In genomic region chr10:44167061-44167460, GRCm38 (mm10) we compare ENCODE assay signal across 31 mouse cellular contexts. TPM values are rescaled to one million over a fixed set of nuclear protein-coding genes. Genes with fewer than 3 reads are reported as not detected.
DNase-seq lines count a peak whose midpoint lies in the region; ATAC-seq lines count a peak whose summit lies in the region.
"Had no signal": no experiment of that assay in that cellular context is flagged by ENCODE, and none has a peak within 500 bp of the region (broad histone marks: within the 10 kb centered on the region; RNA-seq: fewer than 3 reads in every experiment).

No protein-coding gene starts in this region.

- peak; percentile 70 for DNase-seq in heart, adult 11 months
- DNase-seq in heart, postnatal 25 days (ENCODE audit: low spot score), result no peak
- peak; percentile 62 for DNase-seq in left cerebral cortex, postnatal 4 days
- DNase-seq in left cerebral cortex, postnatal 36 days (ENCODE audit: low spot score in 2 of 2), result no peak
- peak; percentile 9 for DNase-seq in midbrain, embryonic 14.5 days
- peak; percentile 11 for DNase-seq in brain, adult 2 months (ENCODE audit: low read depth, low spot score)
- DNase-seq: adrenal gland, postnatal 25 days; cerebellum, adult 8-10 months; gastrocnemius, adult 2 months; gastrocnemius, postnatal 36 days; heart, postnatal 36 days; kidney, adult 11 months; kidney, postnatal 14 days; lung, adult 2 months; lung, postnatal 4 days; retina, postnatal 1 day; right cerebral cortex, postnatal 14 days; thymus, adult 18-20 months; thymus, postnatal 25 days had no signal

- no peaks in the 10 kb centered on the region for H3K4me1 ChIP-seq in midbrain, embryonic 14.5 days (ENCODE audit: control insufficient read depth, insufficient read depth, low read length)
- no peaks in the 10 kb centered on the region for H3K4me1 ChIP-seq in midbrain, embryonic 15.5 days
- H3K4me1 ChIP-seq in neural tube, embryonic 15.5 days, result no peaks in the 10 kb centered on the region
- H3K4me1 ChIP-seq: forebrain, embryonic 10.5 days; forebrain, embryonic 15.5 days; stomach, embryonic 15.5 days had no signal

- no peak overlapping the region for H3K9ac ChIP-seq in midbrain, embryonic 14.5 days (replicated peaks; ENCODE audit: low read length)
- H3K9ac ChIP-seq in midbrain, embryonic 15.5 days, result no peak overlapping the region
- no peak overlapping the region for H3K9ac ChIP-seq in neural tube, embryonic 15.5 days (replicated peaks)
- H3K9ac ChIP-seq: embryonic facial prominence, embryonic 13.5 days; forebrain, embryonic 15.5 days; hindbrain, embryonic 14.5 days; liver, embryonic 12.5 days; neural tube, embryonic 13.5 days; stomach, embryonic 15.5 days had no signal

- H3K4me2 ChIP-seq in midbrain, embryonic 14.5 days (ENCODE audit: low read length), result no peak overlapping the region
- no peak overlapping the region for H3K4me2 ChIP-seq in midbrain, embryonic 15.5 days
- H3K4me2 ChIP-seq in neural tube, embryonic 15.5 days, result no peak overlapping the region
- H3K4me2 ChIP-seq: embryonic facial prominence, embryonic 13.5 days; forebrain, embryonic 15.5 days; hindbrain, embryonic 14.5 days; liver, embryonic 12.5 days; neural tube, embryonic 13.5 days; stomach, embryonic 15.5 days had no signal

- ATAC-seq in midbrain, embryonic 14.5 days (ENCODE audit: low FRiP score, low TSS enrichment), result no peak
- ATAC-seq in midbrain, embryonic 15.5 days (replicated peaks), result no peak
- no peak for ATAC-seq in neural tube, embryonic 15.5 days (ENCODE audit: low FRiP score)
- ATAC-seq: forebrain, embryonic 15.5 days; inflammation-experienced regulatory T-cells, adult 6 months; liver, embryonic 12.5 days had no signal

- H3K27me3 ChIP-seq in midbrain, embryonic 14.5 days (ENCODE audit: control insufficient read depth, insufficient read depth, low read length), result no peaks in the 10 kb centered on the region
- H3K27me3 ChIP-seq in midbrain, embryonic 15.5 days (replicated peaks), result no peaks in the 10 kb centered on the region
- H3K27me3 ChIP-seq in neural tube, embryonic 15.5 days (replicated peaks), result no peaks in the 10 kb centered on the region
- H3K27me3 ChIP-seq: embryonic facial prominence, embryonic 13.5 days; forebrain, embryonic 15.5 days; neural tube, embryonic 13.5 days; stomach, embryonic 15.5 days had no signal

- H3K27ac ChIP-seq in midbrain, embryonic 14.5 days (replicated peaks; ENCODE audit: low read depth, low read length), result no peak overlapping the region
- H3K27ac ChIP-seq in midbrain, embryonic 15.5 days, result no peak overlapping the region
- no peak overlapping the region for H3K27ac ChIP-seq in neural tube, embryonic 15.5 days (replicated peaks)
- H3K27ac ChIP-seq: embryonic facial prominence, embryonic 13.5 days; forebrain, embryonic 10.5 days; forebrain, embryonic 15.5 days; gastrocnemius, adult 2 months; hindbrain, embryonic 14.5 days; left cerebral cortex, adult 2 months; liver, embryonic 12.5 days; neural tube, embryonic 13.5 days; stomach, embryonic 15.5 days had no signal

- H3K9me3 ChIP-seq in midbrain, embryonic 14.5 days (ENCODE audit: control insufficient read depth, low read length), result no peaks in the 10 kb centered on the region
- H3K9me3 ChIP-seq in midbrain, embryonic 15.5 days, result no peaks in the 10 kb centered on the region
- no peaks in the 10 kb centered on the region for H3K9me3 ChIP-seq in neural tube, embryonic 15.5 days (replicated peaks)
- H3K9me3 ChIP-seq: embryonic facial prominence, embryonic 13.5 days; forebrain, embryonic 10.5 days; forebrain, embryonic 15.5 days; liver, embryonic 12.5 days; neural tube, embryonic 13.5 days; stomach, embryonic 15.5 days had no signal

- 71% methylated on average over 5 of the region's 5 CpGs for WGBS in midbrain, embryonic 14.5 days
- WGBS in midbrain, embryonic 15.5 days, result 68% methylated on average over 5 of the region's 5 CpGs
- 58% methylated on average over 5 of the region's 5 CpGs for WGBS in neural tube, embryonic 15.5 days

- no peak overlapping the region for H3K4me3 ChIP-seq in midbrain, embryonic 14.5 days (replicated peaks; ENCODE audit: low read depth, low read length)
- no peak overlapping the region for H3K4me3 ChIP-seq in midbrain, embryonic 15.5 days
- no peak overlapping the region for H3K4me3 ChIP-seq in neural tube, embryonic 15.5 days (replicated peaks)
- H3K4me3 ChIP-seq: embryonic facial prominence, embryonic 13.5 days; forebrain, embryonic 10.5 days; forebrain, embryonic 15.5 days; gastrocnemius, adult 2 months; left cerebral cortex, adult 2 months; liver, embryonic 12.5 days; megakaryocyte, embryonic 14.5 days; neural tube, embryonic 13.5 days; stomach, embryonic 15.5 days had no signal

- no peaks in the 10 kb centered on the region for H3K36me3 ChIP-seq in midbrain, embryonic 14.5 days (ENCODE audit: control insufficient read depth, insufficient read depth, low read length)
- no peaks in the 10 kb centered on the region for H3K36me3 ChIP-seq in midbrain, embryonic 15.5 days (replicated peaks)
- H3K36me3 ChIP-seq in neural tube, embryonic 15.5 days, result no peaks in the 10 kb centered on the region
- H3K36me3 ChIP-seq: embryonic facial prominence, embryonic 13.5 days; forebrain, embryonic 10.5 days; forebrain, embryonic 15.5 days; liver, embryonic 12.5 days; neural tube, embryonic 13.5 days; stomach, embryonic 15.5 days had no signal

- intact Hi-C loops in heart, postnatal 25 days (cut with DNase I), result no loop called here
- intact Hi-C loops in left cerebral cortex, postnatal 4 days (cut with DNase I), result no loop called here
- intact Hi-C loops in left cerebral cortex, postnatal 36 days (cut with DNase I), result no loop called here

RNA-seq across cellular contexts. Expression of gene Crybg1, which starts 18.4 kb away (rescaled TPM):
- total RNA-seq in heart, postnatal 25 days (2021), result 1 to 10 TPM; 2.1 to 3.1 TPM
- under 1 TPM; 0.42 to 0.48 TPM for total RNA-seq in left cerebral cortex, postnatal 4 days (2021)
- total RNA-seq in left cerebral cortex, postnatal 36 days (2021), result under 1 TPM; 0.27 to 0.86 TPM
- polyA plus RNA-seq in midbrain, embryonic 14.5 days (2014; fragmentation: Nextera tagmentation; extraction: Ambion mirVana), result 0.13 and 0.29 TPM in 2 replicates
- 0.14 and 0.18 TPM in 2 replicates for polyA plus RNA-seq in midbrain, embryonic 15.5 days (2015; fragmentation: Nextera tagmentation; extraction: Ambion mirVana)
- polyA plus RNA-seq in neural tube, embryonic 15.5 days (2015; fragmentation: Nextera tagmentation; extraction: Ambion mirVana), result 0.12 and 0.33 TPM in 2 replicates

Comparison
In these comparisons a context has a peak if more than half of its experiments do, and no peak if none do; other contexts are left out.
1. DNase-seq: peak in heart, adult 11 months (single experiment), left cerebral cortex, postnatal 4 days (single experiment), midbrain, embryonic 14.5 days (single experiment) and brain, adult 2 months (single experiment); none in heart, postnatal 25 days (single experiment) and left cerebral cortex, postnatal 36 days (0 of 2).